Mouse (Mus musculus) E14TG2a.4 (cell line): Measurements from ENCODE around the gene Senp1.

Experiments
- CTCF ChIP-seq: conservative IDR thresholded peaks from 2 replicates; pipeline ENCODE4 v1.5.1; 2014; ENCODE audit warnings: low read length
- NANOG ChIP-seq: IDR thresholded peaks from 2 replicates; pipeline ENCODE4 v1.6.1; 2014; ENCODE audit warnings: borderline replicate concordance, low read length, mixed read lengths

- TF ChIP-seq CTCF (0 out of 2 replicates have a peak, but pooled peaks have one; percentile 13), NANOG (no peak)
These were observed 101.4 kb downstream of the Senp1 start for GRCm38 (mm10) chr15:97992027-97992711.
